Mouse (Mus musculus) macrophage (primary cell): ENCODE measurements at regions not wholly inside any gene's neighbourhood (a gene's known extent, or its start where the extent isn't known, plus 50 kb on each side); places are given as distances from the start of the nearest gene placed in this dataset.
"Not testable (repeated sequence)": the region's sequence is repeated elsewhere in the genome, so short reads cannot be mapped to it uniquely, and the experiment has no call there.

Experiments used
- H3K27ac ChIP-seq: fragments of 350-480 bp; formaldehyde crosslinking; 2 replicates; pipeline ENCODE4 v1.9.0; 2021
- H3K36me3 ChIP-seq: fragments of 350-480 bp; formaldehyde crosslinking; 2 replicates; pipeline ENCODE4 v1.9.0; 2021; ENCODE audit errors: inconsistent target
- H3K4me3 ChIP-seq: fragments of 350-480 bp; formaldehyde crosslinking; 2 replicates; pipeline ENCODE4 v1.9.0; 2021; ENCODE audit errors: inconsistent target
- H3K79me2 ChIP-seq: fragments of 350-480 bp; formaldehyde crosslinking; 2 replicates; pipeline ENCODE4 v1.9.0; 2021; ENCODE audit errors: inconsistent target
- WGBS: methylation state at CpG from one replicate; pipeline ENCODE4 v1.1.7; 2026; ENCODE audit warnings: inconsistent platforms; ENCODE audit not compliant: missing documents; 5-methylcytosine and 5-hydroxymethylcytosine counted together

GRCm38 (mm10) chr4:7341159-7341558, 897.7 kb downstream of the Car8 start:
- H3K4me3 ChIP-seq = no peak overlapping the region
- WGBS = 89% methylated on average over 1 of the region's 1 CpGs

GRCm38 (mm10) chr4:7314261-7314660, 924.6 kb downstream of the Car8 start:
- Histone ChIP-seq H3K79me2 (no peaks in the 10 kb centered on the region), H3K36me3 (no peaks in the 10 kb centered on the region), H3K4me3 (no peak overlapping the region), H3K27ac (no peak overlapping the region)
- whole genome bisulfite sequencing = 58% methylated on average over 4 of the region's 4 CpGs

More at GRCm38 (mm10) chr4:7341159-7341558, 897.7 kb downstream of the Car8 start:
- Histone ChIP-seq H3K36me3 (no peaks in the 10 kb centered on the region), H3K79me2 (no peaks in the 10 kb centered on the region), H3K27ac (no peak overlapping the region)

GRCm38 (mm10) chr4:7313219-7313618, 925.6 kb downstream of the Car8 start:
- 5% methylated on average over 2 of the region's 2 CpGs for WGBS
- H3K4me3 ChIP-seq = no peak overlapping the region
- H3K36me3 ChIP-seq = no peaks in the 10 kb centered on the region
- H3K27ac ChIP-seq = no peak overlapping the region
- no peaks in the 10 kb centered on the region for H3K79me2 ChIP-seq

GRCm38 (mm10) chr4:7312160-7312559, 926.7 kb downstream of the Car8 start:
- no peaks in the 10 kb centered on the region for H3K36me3 ChIP-seq
- no peaks in the 10 kb centered on the region for H3K79me2 ChIP-seq
- no peak overlapping the region for H3K4me3 ChIP-seq
- no peak overlapping the region for H3K27ac ChIP-seq
- WGBS = 94% methylated on average over 1 of the region's 1 CpGs

- no peak overlapping the region for H3K27ac ChIP-seq
- H3K79me2 ChIP-seq = no peaks in the 10 kb centered on the region
- H3K4me3 ChIP-seq = no peak overlapping the region
- WGBS = 91% methylated on average over 4 of the region's 4 CpGs
- H3K36me3 ChIP-seq = no peaks in the 10 kb centered on the region
These were observed 969.8 kb downstream of the Car8 start for GRCm38 (mm10) chr4:7269047-7269446.

- no peak overlapping the region for H3K27ac ChIP-seq
- WGBS = 83% methylated on average over 2 of the region's 2 CpGs
- H3K36me3 ChIP-seq = no peaks in the 10 kb centered on the region
- no peaks in the 10 kb centered on the region for H3K79me2 ChIP-seq
- H3K4me3 ChIP-seq = no peak overlapping the region
These were observed 982.4 kb downstream of the Car8 start for GRCm38 (mm10) chr4:7256486-7256885.

GRCm38 (mm10) chr4:7253616-7254015, 985.2 kb downstream of the Car8 start:
- no peak overlapping the region for H3K27ac ChIP-seq
- no peak overlapping the region for H3K4me3 ChIP-seq
- WGBS = 88% methylated on average over 2 of the region's 2 CpGs
- no peaks in the 10 kb centered on the region for H3K36me3 ChIP-seq
- no peaks in the 10 kb centered on the region for H3K79me2 ChIP-seq

GRCm38 (mm10) chr4:7251641-7252040, 987.2 kb downstream of the Car8 start:
- Histone ChIP-seq H3K36me3 (no peaks in the 10 kb centered on the region), H3K27ac (no peak overlapping the region), H3K4me3 (no peak overlapping the region), H3K79me2 (no peaks in the 10 kb centered on the region)
- 96% methylated on average over 2 of the region's 2 CpGs for WGBS

- Histone ChIP-seq H3K27ac (no peak overlapping the region), H3K36me3 (no peaks in the 10 kb centered on the region), H3K4me3 (no peak overlapping the region), H3K79me2 (no peaks in the 10 kb centered on the region)
- WGBS = 91% methylated on average over 4 of the region's 4 CpGs
These were observed 991.0 kb downstream of the Car8 start for GRCm38 (mm10) chr4:7247816-7248215.

GRCm38 (mm10) chr4:7247244-7247643, 991.6 kb downstream of the Car8 start:
- Histone ChIP-seq H3K4me3 (no peak overlapping the region), H3K79me2 (no peaks in the 10 kb centered on the region), H3K36me3 (no peaks in the 10 kb centered on the region), H3K27ac (no peak overlapping the region)
- 92% methylated on average over 4 of the region's 4 CpGs for WGBS

GRCm38 (mm10) chr4:7246828-7247227, 992.0 kb downstream of the Car8 start:
- Histone ChIP-seq H3K36me3 (no peaks in the 10 kb centered on the region), H3K4me3 (no peak overlapping the region), H3K27ac (no peak overlapping the region), H3K79me2 (no peaks in the 10 kb centered on the region)
- WGBS = 98% methylated on average over 4 of the region's 4 CpGs

GRCm38 (mm10) chr4:7245653-7246052, 993.2 kb downstream of the Car8 start:
- H3K79me2 ChIP-seq = no peaks in the 10 kb centered on the region
- H3K27ac ChIP-seq = no peak overlapping the region
- no peak overlapping the region for H3K4me3 ChIP-seq
- WGBS = 6% methylated on average over 2 of the region's 2 CpGs
- no peaks in the 10 kb centered on the region for H3K36me3 ChIP-seq

GRCm38 (mm10) chr4:7237848-7238247, 1001.0 kb downstream of the Car8 start:
- whole genome bisulfite sequencing = 26% methylated on average over 3 of the region's 3 CpGs
- no peaks in the 10 kb centered on the region for H3K79me2 ChIP-seq
- H3K36me3 ChIP-seq = no peaks in the 10 kb centered on the region
- no peak overlapping the region for H3K27ac ChIP-seq
- H3K4me3 ChIP-seq = no peak overlapping the region

- 94% methylated on average over 2 of the region's 6 CpGs for WGBS
- H3K27ac ChIP-seq, H3K79me2 ChIP-seq, H3K4me3 ChIP-seq, H3K36me3 ChIP-seq: not testable (repeated sequence)
These were observed 1004.3 kb downstream of the Car8 start for GRCm38 (mm10) chr4:7234537-7234936.

GRCm38 (mm10) chr4:7228980-7229379, 1009.9 kb downstream of the Car8 start:
- 95% methylated on average over 2 of the region's 2 CpGs for WGBS
- Histone ChIP-seq H3K79me2 (no peaks in the 10 kb centered on the region), H3K4me3 (no peak overlapping the region), H3K27ac (no peak overlapping the region), H3K36me3 (no peaks in the 10 kb centered on the region)

- H3K4me3 ChIP-seq = no peak overlapping the region
- no peak overlapping the region for H3K27ac ChIP-seq
- no peaks in the 10 kb centered on the region for H3K79me2 ChIP-seq
- WGBS = 95% methylated on average over 3 of the region's 3 CpGs
- H3K36me3 ChIP-seq = no peaks in the 10 kb centered on the region
These were observed 1015.9 kb downstream of the Car8 start for GRCm38 (mm10) chr4:7222922-7223321.
